Mouse (Mus musculus): ENCODE results near the gene M1ap. TPM values are rescaled to one million over a fixed set of nuclear protein-coding genes. Genes with fewer than 3 reads are reported as not detected.

The M1ap gene
- total RNA-seq, 1 experiment, result 6.8 TPM

- no peaks in the 10 kb centered on the region for H3K4me1 ChIP-seq (ENCODE audit: control insufficient read depth in 2 of 2, insufficient read depth in 2 of 2, low read length in 2 of 2, poor library complexity in 1 of 2)
- H3K9ac ChIP-seq (ENCODE audit: insufficient read depth, low read depth, low read length, poor library complexity, severe bottlenecking), result no peak overlapping the region
- H3K4me3 ChIP-seq (ENCODE audit: insufficient read depth in 1 of 2, low read depth in 1 of 2, low read length in 2 of 2, poor library complexity in 1 of 2, severe bottlenecking in 1 of 2), result no peak overlapping the region
- DNase-seq (ENCODE audit: low read depth, low spot score), result no peak
- H3K36me3 ChIP-seq (ENCODE audit: control insufficient read depth, insufficient read depth, low read length, poor library complexity, severe bottlenecking), result no peaks in the 10 kb centered on the region
- in situ Hi-C loops (cut with MboI; ENCODE audit: low sequenced_read_pairs in 2 of 2, unreplicated experiment in 2 of 2), result no loop called here
- TF ChIP-seq MAFK (IDR thresholded peaks at IDR 0.05; ENCODE audit: insufficient read depth, low read depth, low read length) (no peak), HCFC1 (IDR thresholded peaks at IDR 0.05; ENCODE audit: borderline replicate concordance, insufficient read depth, low read length) (no peak), CHD2 (IDR thresholded peaks at IDR 0.05; ENCODE audit: low read depth, low read length) (no peak), ZNF384 (IDR thresholded peaks at IDR 0.05; ENCODE audit: low read depth, low read length) (no peak), ZC3H11A (IDR thresholded peaks at IDR 0.05; ENCODE audit: borderline replicate concordance, low read depth, low read length) (no peak)
- H3K27ac ChIP-seq (ENCODE audit: insufficient read depth, low read depth, low read length, poor library complexity, severe bottlenecking), result no peak overlapping the region
- H3K9me3 ChIP-seq (ENCODE audit: control insufficient read depth, insufficient read depth, low read depth, low read length), result no peaks in the 10 kb centered on the region
Observed at GRCm38 (mm10) chr6:82997511-82998102, 50.9 kb downstream of the M1ap start.

- in situ Hi-C loops (cut with MboI; ENCODE audit: low sequenced_read_pairs in 2 of 2, unreplicated experiment in 2 of 2), result no loop called here
- no peak for TF ChIP-seq ZC3H11A (IDR thresholded peaks at IDR 0.05; ENCODE audit: borderline replicate concordance, low read depth, low read length)
- TF ChIP-seq HCFC1 (IDR thresholded peaks at IDR 0.05; ENCODE audit: borderline replicate concordance, insufficient read depth, low read length), result no peak
- TF ChIP-seq CHD2 (IDR thresholded peaks at IDR 0.05; ENCODE audit: low read depth, low read length), result no peak
- TF ChIP-seq MAFK (IDR thresholded peaks at IDR 0.05; ENCODE audit: insufficient read depth, low read depth, low read length), result no peak
- H3K9ac ChIP-seq (ENCODE audit: insufficient read depth, low read depth, low read length, poor library complexity, severe bottlenecking), result no peak overlapping the region
- H3K4me1 ChIP-seq (ENCODE audit: control insufficient read depth in 2 of 2, insufficient read depth in 2 of 2, low read length in 2 of 2, poor library complexity in 1 of 2), result no peaks in the 10 kb centered on the region
- no peak overlapping the region for H3K27ac ChIP-seq (ENCODE audit: insufficient read depth, low read depth, low read length, poor library complexity, severe bottlenecking)
- H3K4me3 ChIP-seq (ENCODE audit: insufficient read depth in 1 of 2, low read depth in 1 of 2, low read length in 2 of 2, poor library complexity in 1 of 2, severe bottlenecking in 1 of 2), result no peak overlapping the region
- DNase-seq (ENCODE audit: low read depth, low spot score), result no peak
- H3K9me3 ChIP-seq (ENCODE audit: control insufficient read depth, insufficient read depth, low read depth, low read length), result no peaks in the 10 kb centered on the region
- H3K36me3 ChIP-seq (ENCODE audit: control insufficient read depth, insufficient read depth, low read length, poor library complexity, severe bottlenecking), result no peaks in the 10 kb centered on the region
Observed at GRCm38 (mm10) chr6:82998326-82998725, 51.6 kb downstream of the M1ap start.

GRCm38 (mm10) chr6:82999986-83000385 lies 53.3 kb downstream of the M1ap start:
- no peak for TF ChIP-seq HCFC1 (IDR thresholded peaks at IDR 0.05; ENCODE audit: borderline replicate concordance, insufficient read depth, low read length)
- TF ChIP-seq ZNF384 (IDR thresholded peaks at IDR 0.05; ENCODE audit: low read depth, low read length), result no peak
- no peak for TF ChIP-seq MAFK (IDR thresholded peaks at IDR 0.05; ENCODE audit: insufficient read depth, low read depth, low read length)
- no peak for TF ChIP-seq ZC3H11A (IDR thresholded peaks at IDR 0.05; ENCODE audit: borderline replicate concordance, low read depth, low read length)
- no peak for TF ChIP-seq CHD2 (IDR thresholded peaks at IDR 0.05; ENCODE audit: low read depth, low read length)
- Histone ChIP-seq H3K27ac (ENCODE audit: insufficient read depth, low read depth, low read length, poor library complexity, severe bottlenecking) (no peak overlapping the region), H3K9ac (ENCODE audit: insufficient read depth, low read depth, low read length, poor library complexity, severe bottlenecking) (no peak overlapping the region), H3K36me3 (ENCODE audit: control insufficient read depth, insufficient read depth, low read length, poor library complexity, severe bottlenecking) (no peaks in the 10 kb centered on the region), H3K4me1 (ENCODE audit: control insufficient read depth in 2 of 2, insufficient read depth in 2 of 2, low read length in 2 of 2, poor library complexity in 1 of 2) (no peaks in the 10 kb centered on the region), H3K4me3 (ENCODE audit: insufficient read depth in 1 of 2, low read depth in 1 of 2, low read length in 2 of 2, poor library complexity in 1 of 2, severe bottlenecking in 1 of 2) (no peak overlapping the region), H3K9me3 (ENCODE audit: control insufficient read depth, insufficient read depth, low read depth, low read length) (no peaks in the 10 kb centered on the region)
- DNase-seq (ENCODE audit: low read depth, low spot score), result no peak
- in situ Hi-C loops (cut with MboI; ENCODE audit: low sequenced_read_pairs in 2 of 2, unreplicated experiment in 2 of 2), result loop anchor here in 1 of 2 experiments (10.0 kb wide), 1 partner anchor 275 kb away; no protein-coding TSS in a partner anchor

GRCm38 (mm10) chr6:83003082-83003481 lies 56.4 kb downstream of the M1ap start:
- H3K36me3 ChIP-seq (ENCODE audit: control insufficient read depth, insufficient read depth, low read length, poor library complexity, severe bottlenecking), result no peaks in the 10 kb centered on the region
- no peaks in the 10 kb centered on the region for H3K4me1 ChIP-seq (ENCODE audit: control insufficient read depth in 2 of 2, insufficient read depth in 2 of 2, low read length in 2 of 2, poor library complexity in 1 of 2)
- H3K4me3 ChIP-seq (ENCODE audit: insufficient read depth in 1 of 2, low read depth in 1 of 2, low read length in 2 of 2, poor library complexity in 1 of 2, severe bottlenecking in 1 of 2), result no peak overlapping the region
- no peak overlapping the region for H3K9ac ChIP-seq (ENCODE audit: insufficient read depth, low read depth, low read length, poor library complexity, severe bottlenecking)
- no peaks in the 10 kb centered on the region for H3K9me3 ChIP-seq (ENCODE audit: control insufficient read depth, insufficient read depth, low read depth, low read length)
- DNase-seq (ENCODE audit: low read depth, low spot score), result no peak
- in situ Hi-C loops (cut with MboI; ENCODE audit: low sequenced_read_pairs in 2 of 2, unreplicated experiment in 2 of 2), result loop anchor here in 1 of 2 experiments (10.0 kb wide), 1 partner anchor 272 kb away; no protein-coding TSS in a partner anchor
- TF ChIP-seq CHD2 (IDR thresholded peaks at IDR 0.05; ENCODE audit: low read depth, low read length) (no peak), ZNF384 (IDR thresholded peaks at IDR 0.05; ENCODE audit: low read depth, low read length) (no peak), MAFK (IDR thresholded peaks at IDR 0.05; ENCODE audit: insufficient read depth, low read depth, low read length) (no peak), ZC3H11A (IDR thresholded peaks at IDR 0.05; ENCODE audit: borderline replicate concordance, low read depth, low read length) (no peak), HCFC1 (IDR thresholded peaks at IDR 0.05; ENCODE audit: borderline replicate concordance, insufficient read depth, low read length) (no peak)
- H3K27ac ChIP-seq (ENCODE audit: insufficient read depth, low read depth, low read length, poor library complexity, severe bottlenecking), result no peak overlapping the region

Measured in ES-E14 (cell line).